Mouse (Mus musculus) neutrophil, adult 5-6 weeks (primary cell): ENCODE data around the gene Olfr916. TPM values are rescaled to one million over a fixed set of nuclear protein-coding genes. Genes with fewer than 3 reads are reported as not detected.

ENCODE experiments used
- ATAC-seq: fragments of 151-379, 151-347 bp; 2 replicates; pipeline ENCODE4 v1.8.0; 2017; ENCODE audit warnings: mild to moderate bottlenecking, moderate TSS enrichment; ENCODE audit not compliant: insufficient number of reproducible peaks, poor library complexity, low FRiP score, severe bottlenecking; ENCODE audit errors: extremely low read depth
- total RNA-seq: library from RNA; stranded (forward); fragments of 200-1000 nt; gene quantifications from 2 replicates; pipeline ENCODE4 v1.2.3, GENCODE M21; 2017

Olfr916 gene
- total RNA-seq, result not detected in 2 replicates

- no peak for ATAC-seq
Observed at GRCm38 (mm10) chr9:38659775-38660174, at the start of gene Olfr916. Gene Olfr916, minus strand, starts transcription at chr9:38659875.

GRCm38 (mm10) chr9:38674501-38674900 lies 14.8 kb upstream of the Olfr916 start, which contains the start of gene Olfr918:
Gene Olfr918, minus strand, starts transcription at chr9:38674601.
- no peak for ATAC-seq

GRCm38 (mm10) chr9:38672887-38673286 lies 13.2 kb upstream of the Olfr916 start:
- no peak for ATAC-seq

- ATAC-seq, result no peak
Observed at GRCm38 (mm10) chr9:38665742-38666141, 6.1 kb upstream of the Olfr916 start, which contains the start of gene Olfr917. Gene Olfr917, minus strand, starts transcription at chr9:38665842.

- no peak for ATAC-seq
Observed at GRCm38 (mm10) chr9:38632406-38632805, 27.3 kb downstream of the Olfr916 start.

Other genes starting within 250 kb of the Olfr916 start
- not detected in 2 replicates for gene Olfr901, start 230.4 kb downstream of the Olfr916 start, total RNA-seq
- not detected in 2 replicates for gene Olfr902, start 212.2 kb downstream of the Olfr916 start, total RNA-seq
- gene Olfr904, start 196.7 kb downstream of the Olfr916 start, total RNA-seq, result 0.12 TPM in 2 replicates
- 0.25 TPM in 1 of 2 replicates, not detected in the other for gene Olfr905, start 188.8 kb downstream of the Olfr916 start, total RNA-seq
- not detected in 2 replicates for gene Olfr906, start 172.8 kb downstream of the Olfr916 start, total RNA-seq
- not detected in 2 replicates for gene Olfr907, start 164.1 kb downstream of the Olfr916 start, total RNA-seq
- gene Olfr911-ps1, start 138.3 kb downstream of the Olfr916 start, total RNA-seq, result not detected in 2 replicates
- gene Olfr910, start 122.0 kb downstream of the Olfr916 start, total RNA-seq, result not detected in 2 replicates
- gene Olfr912, start 79.7 kb downstream of the Olfr916 start, total RNA-seq, result 0.12 TPM in 1 of 2 replicates, not detected in the other
- gene Olfr913, start 67.1 kb downstream of the Olfr916 start, total RNA-seq, result not detected in 2 replicates
- gene Olfr914, start 54.8 kb downstream of the Olfr916 start, total RNA-seq, result not detected in 2 replicates
- gene Olfr917, start 6.0 kb upstream of the Olfr916 start, total RNA-seq, result not detected in 2 replicates
- gene Olfr918, start 14.7 kb upstream of the Olfr916 start, total RNA-seq, result not detected in 2 replicates
- gene Olfr919, start 43.8 kb upstream of the Olfr916 start, total RNA-seq, result not detected in 2 replicates
- 9.8 and 10.4 TPM in 2 replicates for gene Vwa5a, start 58.4 kb upstream of the Olfr916 start, total RNA-seq
- 0.12 TPM in 2 replicates for gene Olfr920, start 92.4 kb upstream of the Olfr916 start, total RNA-seq
- not detected in 2 replicates for gene Olfr921, start 113.2 kb upstream of the Olfr916 start, total RNA-seq
- not detected in 2 replicates for gene Olfr922, start 154.7 kb upstream of the Olfr916 start, total RNA-seq
- not detected in 2 replicates for gene Olfr923, start 166.7 kb upstream of the Olfr916 start, total RNA-seq
- gene Olfr924, start 184.6 kb upstream of the Olfr916 start, total RNA-seq, result not detected in 2 replicates
- not detected in 2 replicates for gene Olfr26, start 195.2 kb upstream of the Olfr916 start, total RNA-seq
- gene Olfr926, start 217.3 kb upstream of the Olfr916 start, total RNA-seq, result not detected in 2 replicates